Mouse (Mus musculus): ENCODE results near the gene Vegfd. TPM values are rescaled to one million over a fixed set of nuclear protein-coding genes. Genes with fewer than 3 reads are reported as not detected.

Vegfd gene
- total and polyA plus RNA-seq, 3 experiments = 0.06 TPM; not detected in 2

DNA sequence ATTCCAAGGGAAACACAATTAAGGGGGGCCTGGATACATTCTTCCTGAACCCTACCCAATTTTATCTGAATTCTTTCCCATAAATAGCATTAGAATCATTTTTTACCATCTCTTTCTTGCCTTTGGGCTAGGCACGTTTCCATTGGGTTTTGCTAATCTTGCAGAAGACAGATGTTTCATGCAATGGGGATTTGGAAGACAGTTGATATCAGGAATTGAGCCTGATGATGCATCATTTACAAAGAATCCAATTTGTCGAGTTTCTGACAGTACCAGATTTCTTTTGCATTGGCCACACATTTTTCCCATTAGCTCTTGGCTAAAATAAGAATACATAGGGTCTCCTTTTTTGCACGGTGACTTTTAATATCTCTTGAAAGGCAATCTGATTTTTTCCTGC lies 42.4 kb upstream of the Vegfd start:
- no peak overlapping the region for H3K27ac ChIP-seq (ENCODE audit: control insufficient read depth, low read depth, low read length)
- H3K9ac ChIP-seq (ENCODE audit: control insufficient read depth, low read depth, low read length, poor library complexity, severe bottlenecking) = no peak overlapping the region
- TF ChIP-seq NELFE (IDR thresholded peaks at IDR 0.05; ENCODE audit: low read depth, low read length) (no peak), USF1 (IDR thresholded peaks at IDR 0.05; ENCODE audit: low read depth, low read length) (no peak), MXI1 (IDR thresholded peaks at IDR 0.05; ENCODE audit: low read depth, low read length) (no peak), MEF2A (IDR thresholded peaks at IDR 0.05; ENCODE audit: extremely low read depth, insufficient replicate concordance, low read depth, low read length, poor library complexity, severe bottlenecking) (no peak), TAL1 (IDR thresholded peaks at IDR 0.05; ENCODE audit: low read length) (no peak), ZMIZ1 (IDR thresholded peaks at IDR 0.05; ENCODE audit: low read depth, low read length) (no peak), MYB (IDR thresholded peaks at IDR 0.05; ENCODE audit: low read depth, low read length) (no peak), CHD2 (IDR thresholded peaks at IDR 0.05; ENCODE audit: low read length) (no peak), EP300 (IDR thresholded peaks at IDR 0.05; ENCODE audit: low read depth in 1 of 2, low read length in 2 of 2) (no peak)
- 0 out of 4 replicates have a peak, but pooled peaks cover 0 to 2% of the 10 kb centered on the region in 2 experiments for H3K36me3 ChIP-seq (ENCODE audit: control insufficient read depth in 1 of 2, insufficient read depth in 2 of 2, low read length in 2 of 2)
- H3K27me3 ChIP-seq (ENCODE audit: control insufficient read depth in 1 of 2, insufficient read depth in 2 of 2, low read length in 2 of 2) = no peaks in the 10 kb centered on the region
- 0 out of 4 replicates have a peak, but pooled peaks cover 0 to 3% of the 10 kb centered on the region in 2 experiments for H3K4me1 ChIP-seq (ENCODE audit: control insufficient read depth in 1 of 2, insufficient read depth in 2 of 2, low read length in 2 of 2)
- DNase-seq (ENCODE audit: low read depth, low spot score) = no peak
- no peaks in the 10 kb centered on the region for H3K9me3 ChIP-seq (replicated peaks; ENCODE audit: insufficient read depth, low read length)
- no peak overlapping the region for H3K4me3 ChIP-seq (ENCODE audit: control insufficient read depth in 1 of 2, insufficient read depth in 1 of 2, low read depth in 2 of 2, low read length in 2 of 2)
- H3K79me2 ChIP-seq (ENCODE audit: control insufficient read depth, insufficient read depth, low read length, poor library complexity) = no peaks in the 10 kb centered on the region

DNA sequence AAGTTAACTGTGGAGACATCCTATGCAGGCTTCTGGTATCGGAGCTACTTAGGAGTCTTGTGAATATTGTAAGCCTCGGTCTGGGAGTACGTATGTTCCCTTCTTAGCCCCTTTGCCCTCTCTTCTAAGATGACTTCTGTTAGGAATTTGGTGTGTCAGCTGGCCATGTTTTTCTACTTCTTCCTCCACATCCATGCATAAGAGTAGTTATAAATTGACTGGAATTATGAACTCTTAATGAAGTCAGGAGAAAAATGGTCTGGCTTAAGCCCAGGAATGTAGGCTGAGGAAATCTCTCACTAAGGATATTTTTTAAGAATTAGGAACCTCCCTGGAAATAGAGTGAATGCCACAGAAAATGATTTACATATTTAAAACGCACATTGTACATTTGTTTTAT lies 34.6 kb upstream of the Vegfd start:
- Histone ChIP-seq H3K4me3 (ENCODE audit: control insufficient read depth in 1 of 2, insufficient read depth in 1 of 2, low read depth in 2 of 2, low read length in 2 of 2) (no peak overlapping the region), H3K4me1 (ENCODE audit: control insufficient read depth in 1 of 2, insufficient read depth in 2 of 2, low read length in 2 of 2) (no peaks in the 10 kb centered on the region), H3K79me2 (ENCODE audit: control insufficient read depth, insufficient read depth, low read length, poor library complexity) (no peaks in the 10 kb centered on the region), H3K9me3 (replicated peaks; ENCODE audit: insufficient read depth, low read length) (no peaks in the 10 kb centered on the region), H3K27ac (ENCODE audit: control insufficient read depth, low read depth, low read length) (no peak overlapping the region), H3K9ac (ENCODE audit: control insufficient read depth, low read depth, low read length, poor library complexity, severe bottlenecking) (no peak overlapping the region), H3K36me3 (ENCODE audit: control insufficient read depth in 1 of 2, insufficient read depth in 2 of 2, low read length in 2 of 2) (no peaks in the 10 kb centered on the region), H3K27me3 (ENCODE audit: control insufficient read depth in 1 of 2, insufficient read depth in 2 of 2, low read length in 2 of 2) (no peaks in the 10 kb centered on the region)
- TF ChIP-seq USF1 (IDR thresholded peaks at IDR 0.05; ENCODE audit: low read depth, low read length) (no peak), TAL1 (IDR thresholded peaks at IDR 0.05; ENCODE audit: low read length) (no peak), TCF12 (IDR thresholded peaks at IDR 0.05; ENCODE audit: low read depth, low read length) (no peak), ZMIZ1 (IDR thresholded peaks at IDR 0.05; ENCODE audit: low read depth, low read length) (no peak)
- no peak for DNase-seq (ENCODE audit: low read depth, low spot score)

DNA sequence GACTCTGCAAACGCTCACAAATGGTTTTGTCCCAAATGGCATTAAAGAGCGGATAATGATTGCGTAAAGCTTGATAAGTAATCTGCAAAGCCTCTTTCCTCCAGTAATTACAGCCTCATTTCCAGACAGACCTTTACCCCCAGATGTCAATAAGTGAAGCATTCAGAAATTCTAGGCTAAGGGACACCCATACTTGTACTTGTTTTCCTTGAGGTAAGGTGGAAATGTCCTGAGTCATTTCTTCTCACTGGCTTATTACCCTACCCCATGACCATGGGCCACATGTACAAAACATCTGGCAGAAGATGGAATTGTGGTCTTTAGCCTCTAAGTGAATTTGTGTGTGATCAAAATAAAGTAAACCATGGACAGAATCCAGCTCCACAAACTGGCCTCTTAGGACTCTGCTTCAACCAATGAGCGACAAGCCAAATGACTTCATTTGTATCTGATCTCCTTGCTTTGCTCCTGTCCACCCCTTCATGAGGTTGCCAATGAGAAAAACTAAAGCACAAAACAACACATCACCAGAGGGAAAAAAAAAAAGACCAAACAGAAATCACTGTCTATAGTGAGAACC lies 27.7 kb upstream of the Vegfd start:
- H3K36me3 ChIP-seq (ENCODE audit: control insufficient read depth in 1 of 2, insufficient read depth in 2 of 2, low read length in 2 of 2) = no peaks in the 10 kb centered on the region
- no peaks in the 10 kb centered on the region for H3K79me2 ChIP-seq (ENCODE audit: control insufficient read depth, insufficient read depth, low read length, poor library complexity)
- H3K27me3 ChIP-seq (ENCODE audit: control insufficient read depth in 1 of 2, insufficient read depth in 2 of 2, low read length in 2 of 2) = no peaks in the 10 kb centered on the region
- no peak overlapping the region for H3K27ac ChIP-seq (ENCODE audit: control insufficient read depth, low read depth, low read length)
- DNase-seq (ENCODE audit: low read depth, low spot score) = no peak
- H3K9me3 ChIP-seq (replicated peaks; ENCODE audit: insufficient read depth, low read length) = no peaks in the 10 kb centered on the region
- H3K4me1 ChIP-seq (ENCODE audit: control insufficient read depth in 1 of 2, insufficient read depth in 2 of 2, low read length in 2 of 2) = no peaks in the 10 kb centered on the region
- TF ChIP-seq E2F4 (IDR thresholded peaks at IDR 0.05; ENCODE audit: borderline replicate concordance, low read depth, low read length) = no peak
- TF ChIP-seq ELF1 (IDR thresholded peaks at IDR 0.05; ENCODE audit: low read depth, low read length) = no peak
- no peak for TF ChIP-seq GATA1 (IDR thresholded peaks at IDR 0.05; ENCODE audit: low read depth, low read length)
- TF ChIP-seq NRF1 (IDR thresholded peaks at IDR 0.05; ENCODE audit: insufficient read depth, low read depth, low read length, poor library complexity, severe bottlenecking) = no peak
- TF ChIP-seq KAT2A (conservative IDR thresholded peaks at IDR 0.05; ENCODE audit: low read depth, low read length) = no peak
- no peak for TF ChIP-seq CTCF (IDR thresholded peaks at IDR 0.05 in 2 of 3, conservative IDR thresholded peaks at IDR 0.05 in 1 of 3; ENCODE audit: control insufficient read depth in 1 of 3, insufficient read depth in 1 of 3, low read depth in 2 of 3, low read length in 3 of 3, poor library complexity in 1 of 3, severe bottlenecking in 1 of 3)
- TF ChIP-seq BHLHE40 (IDR thresholded peaks at IDR 0.05; ENCODE audit: borderline replicate concordance, low read depth, low read length) = no peak
- TF ChIP-seq MAZ (IDR thresholded peaks at IDR 0.05; ENCODE audit: low read depth, low read length) = no peak
- no peak for TF ChIP-seq POLR2A (IDR thresholded peaks at IDR 0.05; ENCODE audit: control insufficient read depth in 1 of 2, insufficient read depth in 1 of 2, low read depth in 1 of 2, low read length in 2 of 2, poor library complexity in 1 of 2)
- TF ChIP-seq UBTF (IDR thresholded peaks at IDR 0.05; ENCODE audit: borderline replicate concordance, insufficient read depth, low read depth, low read length) = no peak
- TF ChIP-seq TCF12 (IDR thresholded peaks at IDR 0.05; ENCODE audit: low read depth, low read length) = no peak
- TF ChIP-seq MEF2A (IDR thresholded peaks at IDR 0.05; ENCODE audit: extremely low read depth, insufficient replicate concordance, low read depth, low read length, poor library complexity, severe bottlenecking) = no peak
- TF ChIP-seq USF2 (IDR thresholded peaks at IDR 0.05; ENCODE audit: borderline replicate concordance in 1 of 2, insufficient read depth in 1 of 2, low read depth in 1 of 2, low read length in 2 of 2) = no peak
- TF ChIP-seq ZKSCAN1 (IDR thresholded peaks at IDR 0.05; ENCODE audit: low read depth, low read length) = no peak
- TF ChIP-seq EP300 (IDR thresholded peaks at IDR 0.05; ENCODE audit: low read depth in 1 of 2, low read length in 2 of 2) = no peak
- TF ChIP-seq MAX (IDR thresholded peaks at IDR 0.05; ENCODE audit: low read length) = no peak
- TF ChIP-seq RAD21 (IDR thresholded peaks at IDR 0.05; ENCODE audit: low read depth, low read length) = no peak
- no peak overlapping the region for H3K4me3 ChIP-seq (ENCODE audit: control insufficient read depth in 1 of 2, insufficient read depth in 1 of 2, low read depth in 2 of 2, low read length in 2 of 2)
- H3K9ac ChIP-seq (ENCODE audit: control insufficient read depth, low read depth, low read length, poor library complexity, severe bottlenecking) = no peak overlapping the region
